Mouse (Mus musculus) intestine, embryonic 16.5 days (tissue): Measurements from ENCODE around the gene Cabin1. TPM values are rescaled to one million over a fixed set of nuclear protein-coding genes. Genes with fewer than 3 reads are reported as not detected.

Experiments used
- ATAC-seq: fragments of 200-750 bp; cut with Nextera tagmentation; 2 replicates; pipeline ENCODE4 v1.8.0; 2017; ENCODE audit warnings: moderate TSS enrichment, moderate library complexity
- H3K27ac ChIP-seq: fragments of 300-500 bp; sonication (generic); 2 replicates; pipeline ENCODE4 v1.5.1; 2014; ENCODE audit warnings: mild to moderate bottlenecking, low read length
- H3K27me3 ChIP-seq: fragments of 300-500 bp; sonication (generic); replicated peaks from 2 replicates; pipeline ENCODE4 v1.6.1; 2014; ENCODE audit warnings: low read length, control low read depth, mixed read lengths; ENCODE audit not compliant: control insufficient read depth, insufficient read depth
- H3K36me3 ChIP-seq: fragments of 300-500 bp; sonication (generic); 2 replicates; pipeline ENCODE4 v1.6.1; 2014; ENCODE audit warnings: low read length, control low read depth; ENCODE audit not compliant: control insufficient read depth, insufficient read depth
- H3K4me1 ChIP-seq: fragments of 300-500 bp; sonication (generic); 2 replicates; pipeline ENCODE4 v1.6.1; 2014; ENCODE audit warnings: low read length, control low read depth, mixed read lengths; ENCODE audit not compliant: control insufficient read depth, insufficient read depth
- H3K4me2 ChIP-seq: fragments of 300-500 bp; sonication (generic); 2 replicates; pipeline ENCODE4 v1.6.1; 2014; ENCODE audit warnings: low read depth, low read length, control low read depth
- H3K4me3 ChIP-seq: fragments of 300-500 bp; sonication (generic); 2 replicates; pipeline ENCODE4 v1.5.1; 2014; ENCODE audit warnings: mild to moderate bottlenecking, low read length
- H3K9ac ChIP-seq: fragments of 300-500 bp; sonication (generic); 2 replicates; pipeline ENCODE4 v1.6.1; 2014; ENCODE audit warnings: low read depth, low read length
- H3K9me3 ChIP-seq: fragments of 300-500 bp; sonication (generic); 2 replicates; pipeline ENCODE4 v1.6.1; 2016; ENCODE audit warnings: low read length, control low read depth; ENCODE audit not compliant: control insufficient read depth
- WGBS: fragments of 180-500 bp; shearing (Covaris S2); extraction: QIAGEN DNeasy Blood & Tissue Kit; methylation state at CpG from one replicate; pipeline ENCODE4 v1.1.7; 2014; 5-methylcytosine and 5-hydroxymethylcytosine counted together
- polyA plus RNA-seq: library from polyadenylated mRNA; unstranded; fragments of >200 nt; fragmentation: Nextera tagmentation; extraction: Ambion mirVana; gene quantifications from 2 replicates; pipeline ENCODE4 v1.2.1, GENCODE M21; 2015

The Cabin1 gene
- polyA plus RNA-seq, 1 experiment from 2014 or later, result 26.4 TPM

- Histone ChIP-seq H3K4me1 (0 out of 2 replicates have a peak, but pooled peaks cover 3% of the 10 kb centered on the region), H3K9ac (no peak overlapping the region), H3K27me3 (no peaks in the 10 kb centered on the region), H3K4me2 (no peak overlapping the region), H3K27ac (no peak overlapping the region), H3K36me3 (no peaks in the 10 kb centered on the region), H3K9me3 (peaks cover 2% of the 10 kb centered on the region; the same call in 1 of the 2 replicates), H3K4me3 (no peak overlapping the region)
- 76% methylated on average over 7 of the region's 7 CpGs for WGBS
- ATAC-seq, result no peak
These were observed 163.9 kb downstream of the Cabin1 start for GRCm38 (mm10) chr10:75600189-75600730.

Other genes starting within 250 kb of the Cabin1 start
- gene Snrpd3, start 246.8 kb downstream of the Cabin1 start, polyA plus RNA-seq, result 136 and 144 TPM in 2 replicates
- 55.5 and 63.0 TPM in 2 replicates for gene Gucd1, start 246.4 kb downstream of the Cabin1 start, polyA plus RNA-seq
- gene Lrrc75b, start 204.0 kb downstream of the Cabin1 start, polyA plus RNA-seq, result 1.9 and 2.7 TPM in 2 replicates
- gene Ggt1, start 202.7 kb downstream of the Cabin1 start, polyA plus RNA-seq, result 115 and 144 TPM in 2 replicates
- 8.6 and 8.8 TPM in 2 replicates for gene Ggt5, start 175.0 kb downstream of the Cabin1 start, polyA plus RNA-seq
- 19.1 and 23.3 TPM in 2 replicates for gene Susd2, start 120.3 kb downstream of the Cabin1 start, polyA plus RNA-seq
- gene Ddt, start 9.1 kb upstream of the Cabin1 start, polyA plus RNA-seq, result 82.0 and 92.1 TPM in 2 replicates
- gene Gm20441, start 16.6 kb upstream of the Cabin1 start, polyA plus RNA-seq, result not detected in 2 replicates
- 49.1 and 53.1 TPM in 2 replicates for gene Gstt3, start 17.1 kb upstream of the Cabin1 start, polyA plus RNA-seq
- 16.4 and 19.2 TPM in 2 replicates for gene Gstt1, start 34.2 kb upstream of the Cabin1 start, polyA plus RNA-seq
- gene Gstt4, start 58.2 kb upstream of the Cabin1 start, polyA plus RNA-seq, result not detected in 2 replicates
- gene Gstt2, start 73.1 kb upstream of the Cabin1 start, polyA plus RNA-seq, result 78.3 and 83.7 TPM in 2 replicates
- 1,982 and 2,201 TPM in 2 replicates for gene Mif, start 95.9 kb upstream of the Cabin1 start, polyA plus RNA-seq
- 6.8 and 9.7 TPM in 2 replicates for gene Derl3, start 129.1 kb upstream of the Cabin1 start, polyA plus RNA-seq
- gene Smarcb1, start 157.3 kb upstream of the Cabin1 start, polyA plus RNA-seq, result 149 and 171 TPM in 2 replicates
- gene Chchd10, start 168.8 kb upstream of the Cabin1 start, polyA plus RNA-seq, result 252 and 271 TPM in 2 replicates
- 23.5 and 25.4 TPM in 2 replicates for gene Mmp11, start 172.2 kb upstream of the Cabin1 start, polyA plus RNA-seq
- 0.29 and 0.51 TPM in 2 replicates for gene Gm867, start 176.3 kb upstream of the Cabin1 start, polyA plus RNA-seq
- 0.68 TPM in 1 of 2 replicates, not detected in the other for gene Vpreb3, start 178.7 kb upstream of the Cabin1 start, polyA plus RNA-seq
- not detected in 2 replicates for gene Gm5134, start 190.2 kb upstream of the Cabin1 start, polyA plus RNA-seq